Mouse (Mus musculus): ENCODE data around the gene Psors1c2. TPM values are rescaled to one million over a fixed set of nuclear protein-coding genes. Genes with fewer than 3 reads are reported as not detected.

The Psors1c2 gene
- polyA plus RNA-seq, 1 experiment from 2014 or later: 0.68 TPM

- ATAC-seq (ENCODE audit: low FRiP score): no peak
- no peak overlapping the region for H3K9ac ChIP-seq
- no peaks in the 10 kb centered on the region for H3K36me3 ChIP-seq
- no peak overlapping the region for H3K4me3 ChIP-seq
- H3K9me3 ChIP-seq: no peaks in the 10 kb centered on the region
- H3K27ac ChIP-seq: no peak overlapping the region
- WGBS: 55% methylated on average over 14 of the region's 14 CpGs
- peaks cover 20% of the 10 kb centered on the region for H3K27me3 ChIP-seq
- H3K4me1 ChIP-seq (replicated peaks): peaks cover 14% of the 10 kb centered on the region
- H3K4me2 ChIP-seq: no peak overlapping the region
These were observed 37.8 kb downstream of the Psors1c2 start for GRCm38 (mm10) chr17:35570836-35571235.

GRCm38 (mm10) chr17:35571477-35571876 lies 38.5 kb downstream of the Psors1c2 start:
- H3K4me1 ChIP-seq (replicated peaks): peaks cover 14% of the 10 kb centered on the region
- no peak for ATAC-seq (ENCODE audit: low FRiP score)
- 94% methylated on average over 7 of the region's 7 CpGs for WGBS
- H3K9ac ChIP-seq: no peak overlapping the region
- peaks cover 20% of the 10 kb centered on the region for H3K27me3 ChIP-seq
- H3K27ac ChIP-seq: no peak overlapping the region
- H3K36me3 ChIP-seq: no peaks in the 10 kb centered on the region
- H3K4me2 ChIP-seq: no peak overlapping the region
- no peak overlapping the region for H3K4me3 ChIP-seq
- no peaks in the 10 kb centered on the region for H3K9me3 ChIP-seq

GRCm38 (mm10) chr17:35578211-35578610 lies 45.2 kb downstream of the Psors1c2 start:
- H3K36me3 ChIP-seq: no peaks in the 10 kb centered on the region
- 20% methylated on average over 6 of the region's 6 CpGs for WGBS
- no peak overlapping the region for H3K9ac ChIP-seq
- H3K4me3 ChIP-seq: no peak overlapping the region
- no peaks in the 10 kb centered on the region for H3K4me1 ChIP-seq (replicated peaks)
- H3K4me2 ChIP-seq: no peak overlapping the region
- H3K27ac ChIP-seq: no peak overlapping the region
- H3K27me3 ChIP-seq: peaks cover 2% of the 10 kb centered on the region; the same call in 1 of the 2 replicates
- no peak for ATAC-seq (ENCODE audit: low FRiP score)
- H3K9me3 ChIP-seq: no peaks in the 10 kb centered on the region

GRCm38 (mm10) chr17:35582900-35583299 lies 49.9 kb downstream of the Psors1c2 start:
- Histone ChIP-seq H3K27ac (no peak overlapping the region), H3K4me2 (no peak overlapping the region), H3K4me3 (no peak overlapping the region), H3K9me3 (no peaks in the 10 kb centered on the region), H3K9ac (no peak overlapping the region), H3K36me3 (no peaks in the 10 kb centered on the region), H3K4me1 (replicated peaks) (peaks cover 3% of the 10 kb centered on the region; the same call in 1 of the 2 replicates), H3K27me3 (no peaks in the 10 kb centered on the region)
- 94% methylated on average over 1 of the region's 1 CpGs for WGBS
- no peak for ATAC-seq (ENCODE audit: low FRiP score)

Other genes starting within 250 kb of the Psors1c2 start
- gene H2-Q1, start 212.8 kb upstream of the Psors1c2 start, polyA plus RNA-seq (2015; fragmentation: Nextera tagmentation; extraction: Ambion mirVana): 0.14 and 0.30 TPM in 2 replicates
- gene H2-Q2, start 191.0 kb upstream of the Psors1c2 start, polyA plus RNA-seq (2015; fragmentation: Nextera tagmentation; extraction: Ambion mirVana): 0.68 and 1.0 TPM in 2 replicates
- 1.0 and 1.2 TPM in 2 replicates for gene H2-Q4, start 153.6 kb upstream of the Psors1c2 start, polyA plus RNA-seq (2015; fragmentation: Nextera tagmentation; extraction: Ambion mirVana)
- 0.30 and 0.34 TPM in 2 replicates for gene H2-Q6, start 108.4 kb upstream of the Psors1c2 start, polyA plus RNA-seq (2015; fragmentation: Nextera tagmentation; extraction: Ambion mirVana)
- 2.4 TPM in 2 replicates for gene H2-Q7, start 94.0 kb upstream of the Psors1c2 start, polyA plus RNA-seq (2015; fragmentation: Nextera tagmentation; extraction: Ambion mirVana)
- gene H2-Q10, start 63.1 kb upstream of the Psors1c2 start, polyA plus RNA-seq (2015; fragmentation: Nextera tagmentation; extraction: Ambion mirVana): 0.10 and 0.23 TPM in 2 replicates
- not detected in 2 replicates for gene Pou5f1, start 27.2 kb upstream of the Psors1c2 start, polyA plus RNA-seq (2015; fragmentation: Nextera tagmentation; extraction: Ambion mirVana)
- 14.9 and 15.4 TPM in 2 replicates for gene Tcf19, start 16.4 kb upstream of the Psors1c2 start, polyA plus RNA-seq (2015; fragmentation: Nextera tagmentation; extraction: Ambion mirVana)
- 6.3 and 7.6 TPM in 2 replicates for gene Cchcr1, start 16.1 kb upstream of the Psors1c2 start, polyA plus RNA-seq (2015; fragmentation: Nextera tagmentation; extraction: Ambion mirVana)
- gene Cdsn, start 18.9 kb downstream of the Psors1c2 start, polyA plus RNA-seq (2015; fragmentation: Nextera tagmentation; extraction: Ambion mirVana): 0.12 and 0.14 TPM in 2 replicates
- gene 2300002M23Rik, start 34.2 kb downstream of the Psors1c2 start, polyA plus RNA-seq (2015; fragmentation: Nextera tagmentation; extraction: Ambion mirVana): not detected in 2 replicates
- not detected in 2 replicates for gene Sfta2, start 68.3 kb downstream of the Psors1c2 start, polyA plus RNA-seq (2015; fragmentation: Nextera tagmentation; extraction: Ambion mirVana)
- gene Gm9573, start 93.4 kb downstream of the Psors1c2 start, polyA plus RNA-seq (2015; fragmentation: Nextera tagmentation; extraction: Ambion mirVana): not detected in 2 replicates
- 0.14 TPM in 1 of 2 replicates, not detected in the other for gene Mucl3, start 110.5 kb downstream of the Psors1c2 start, polyA plus RNA-seq (2015; fragmentation: Nextera tagmentation; extraction: Ambion mirVana)
- 11.8 and 14.0 TPM in 2 replicates for gene Vars2, start 134.4 kb downstream of the Psors1c2 start, polyA plus RNA-seq (2015; fragmentation: Nextera tagmentation; extraction: Ambion mirVana)
- 27.6 and 29.2 TPM in 2 replicates for gene Gtf2h4, start 140.5 kb downstream of the Psors1c2 start, polyA plus RNA-seq (2015; fragmentation: Nextera tagmentation; extraction: Ambion mirVana)
- gene Ddr1, start 171.4 kb downstream of the Psors1c2 start, polyA plus RNA-seq (2015; fragmentation: Nextera tagmentation; extraction: Ambion mirVana): 128 and 140 TPM in 2 replicates